Mouse (Mus musculus) left cerebral cortex, adult 6 months (tissue): Measurements from ENCODE around the gene Adam34. TPM values are rescaled to one million over a fixed set of nuclear protein-coding genes. Genes with fewer than 3 reads are reported as not detected.

Experiments
- long read RNA-seq, 2 experiments: library from polyadenylated mRNA; unstranded; transcript quantifications; one replicate each; pipeline ENCODE4 v2.0.0; 2019 to 2020
- polyA plus RNA-seq: library from polyadenylated mRNA; unstranded; fragments of <200 nt; fragmentation: Nextera tagmentation; gene quantifications from 2 replicates; pipeline ENCODE4 v1.2.3, GENCODE M21; 2021

The Adam34 gene
- not detected in 2 replicates for polyA plus RNA-seq
- long read RNA-seq, experiment 1: 0 reads
- long read RNA-seq, experiment 2: 0 reads

GRCm38 (mm10) chr8:43709949-43710348 is at the start of gene Adam34:
Gene Adam34 (minus strand): TSS chr8:43710049.

DNA sequence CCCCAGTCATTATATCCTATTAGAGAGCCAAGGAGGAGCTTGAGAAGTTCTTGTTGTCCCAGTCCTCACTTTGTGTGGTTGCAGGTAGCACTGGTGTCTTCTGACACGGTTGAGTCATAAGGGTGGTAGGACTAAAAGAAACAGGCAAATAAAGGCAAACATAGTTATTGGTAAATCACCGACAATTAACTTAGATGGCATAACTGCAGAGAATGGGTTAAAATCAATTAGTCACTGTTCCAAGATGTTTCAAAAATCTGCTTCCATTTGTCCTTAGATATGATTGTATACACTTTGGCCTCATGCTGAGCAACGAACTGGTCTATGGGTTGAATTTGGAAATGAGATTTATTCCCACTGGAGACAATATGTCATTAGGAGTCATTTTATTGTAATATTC is 82.7 kb downstream of the Adam34 start, which contains the start of gene Gm5346:
Gene Gm5346, minus strand, starts transcription at position 101 of the 400 bp plus-strand sequence.

Other genes starting within 250 kb of the Adam34 start
- gene Adam26b, start 181.9 kb downstream of the Adam34 start, polyA plus RNA-seq: not detected in 2 replicates
- not detected in 2 replicates for gene Adam26a, start 133.3 kb downstream of the Adam34 start, polyA plus RNA-seq
- not detected in 2 replicates for gene Gm5346, start 82.8 kb downstream of the Adam34 start, polyA plus RNA-seq